Mouse (Mus musculus) olfactory bulb, adult 2 months (tissue): ENCODE measurements around the gene Nol10. TPM values are rescaled to one million over a fixed set of nuclear protein-coding genes. Genes with fewer than 3 reads are reported as not detected.
"Not testable (repeated sequence)": the region's sequence is repeated elsewhere in the genome, so short reads cannot be mapped to it uniquely, and the experiment has no call there.

Experiments
- H3K27ac ChIP-seq: fragments of 200-500 bp; 2 replicates; pipeline ENCODE4 v1.5.1; 2012; ENCODE audit warnings: low read depth, low read length; ENCODE audit not compliant: insufficient read depth
- H3K4me1 ChIP-seq: fragments of 200-500 bp; 2 replicates; pipeline ENCODE4 v1.6.1; 2012; ENCODE audit warnings: low read length; ENCODE audit not compliant: control insufficient read depth, insufficient read depth
- H3K4me3 ChIP-seq: fragments of 200-500 bp; 2 replicates; pipeline ENCODE4 v1.5.1; 2012; ENCODE audit warnings: mild to moderate bottlenecking, low read depth, low read length, moderate library complexity; ENCODE audit not compliant: insufficient read depth
- CTCF ChIP-seq: fragments of 200-500 bp; IDR thresholded peaks from 2 replicates; pipeline ENCODE4 v1.5.1; 2012; ENCODE audit warnings: low read depth, mild to moderate bottlenecking, low read length, moderate library complexity; ENCODE audit not compliant: insufficient read depth
- POLR2A ChIP-seq: fragments of 200-500 bp; IDR thresholded peaks from 2 replicates; pipeline ENCODE4 v1.6.1; 2012; ENCODE audit warnings: mild to moderate bottlenecking, low read depth, low read length, moderate library complexity; ENCODE audit not compliant: insufficient read depth
- WGBS: fragments of 180-500 bp; shearing (Covaris S2); methylation state at CpG from one replicate; pipeline ENCODE4 v1.1.7; 2018; 5-methylcytosine and 5-hydroxymethylcytosine counted together
- polyA plus RNA-seq: library from polyadenylated mRNA; stranded (reverse); fragments of >200 nt; gene quantifications from 2 replicates; pipeline ENCODE4 v1.2.4, GENCODE M21; 2012; ENCODE audit warnings: low replicate concordance; ENCODE audit not compliant: missing spikeins, insufficient read depth, insufficient read length

Nol10 gene
- polyA plus RNA-seq, 1 experiment, result not detected

GRCm38 (mm10) chr12:17441495-17441894, 93.2 kb downstream of the Nol10 start:
- no peak for TF ChIP-seq CTCF
- TF ChIP-seq POLR2A, result no peak
- Histone ChIP-seq H3K4me1 (peaks cover 6% of the 10 kb centered on the region; the same call in 1 of the 2 replicates), H3K27ac (no peak overlapping the region), H3K4me3 (no peak overlapping the region)
- 62% methylated on average over 9 of the region's 9 CpGs for WGBS

- Histone ChIP-seq H3K4me1 (peaks cover 6% of the 10 kb centered on the region; the same call in 1 of the 2 replicates), H3K4me3 (no peak overlapping the region), H3K27ac (no peak overlapping the region)
- WGBS, result 87% methylated on average over 11 of the region's 11 CpGs
- TF ChIP-seq CTCF (no peak), POLR2A (no peak)
Observed at GRCm38 (mm10) chr12:17444406-17444805, 96.1 kb downstream of the Nol10 start.

- TF ChIP-seq POLR2A (no peak), CTCF (no peak)
Observed at GRCm38 (mm10) chr12:17445251-17445650, 97.0 kb downstream of the Nol10 start.

GRCm38 (mm10) chr12:17448781-17449180, 100.5 kb downstream of the Nol10 start:
- Histone ChIP-seq H3K27ac (no peak overlapping the region), H3K4me3 (no peak overlapping the region), H3K4me1 (no peaks in the 10 kb centered on the region)
- WGBS, result 89% methylated on average over 3 of the region's 3 CpGs
- TF ChIP-seq POLR2A, result no peak
- TF ChIP-seq CTCF, result no peak

More at GRCm38 (mm10) chr12:17445251-17445650, 97.0 kb downstream of the Nol10 start:
- Histone ChIP-seq H3K27ac (no peak overlapping the region), H3K4me1 (peaks cover 4% of the 10 kb centered on the region; the same call in 1 of the 2 replicates), H3K4me3 (no peak overlapping the region)
- WGBS, result 94% methylated on average over 7 of the region's 7 CpGs

- TF ChIP-seq POLR2A, result no peak
- no peak for TF ChIP-seq CTCF
- no peak overlapping the region for H3K4me3 ChIP-seq
- WGBS, result 84% methylated on average over 4 of the region's 4 CpGs
- H3K27ac ChIP-seq, result no peak overlapping the region
- H3K4me1 ChIP-seq, result no peaks in the 10 kb centered on the region
Observed at GRCm38 (mm10) chr12:17449661-17450091, 101.4 kb downstream of the Nol10 start.

- 91% methylated on average over 4 of the region's 4 CpGs for WGBS
- Histone ChIP-seq H3K4me1 (no peaks in the 10 kb centered on the region), H3K4me3 (no peak overlapping the region), H3K27ac (no peak overlapping the region)
- TF ChIP-seq POLR2A, result no peak
- no peak for TF ChIP-seq CTCF
Observed at GRCm38 (mm10) chr12:17450503-17450902, 102.2 kb downstream of the Nol10 start.

GRCm38 (mm10) chr12:17450908-17451307, 102.7 kb downstream of the Nol10 start:
- no peaks in the 10 kb centered on the region for H3K4me1 ChIP-seq
- TF ChIP-seq CTCF (no peak), POLR2A (no peak)
- 68% methylated on average over 4 of the region's 4 CpGs for WGBS
- H3K27ac ChIP-seq, result no peak overlapping the region
- no peak overlapping the region for H3K4me3 ChIP-seq

GRCm38 (mm10) chr12:17452273-17452672, 104.0 kb downstream of the Nol10 start:
- TF ChIP-seq POLR2A (no peak), CTCF (no peak)
- 86% methylated on average over 1 of the region's 1 CpGs for WGBS
- no peaks in the 10 kb centered on the region for H3K4me1 ChIP-seq
- no peak overlapping the region for H3K4me3 ChIP-seq
- H3K27ac ChIP-seq, result no peak overlapping the region

- Histone ChIP-seq H3K4me1 (no peaks in the 10 kb centered on the region), H3K4me3 (no peak overlapping the region), H3K27ac (no peak overlapping the region)
- WGBS, result 74% methylated on average over 5 of the region's 5 CpGs
- no peak for TF ChIP-seq CTCF
- TF ChIP-seq POLR2A, result no peak
Observed at GRCm38 (mm10) chr12:17453918-17454317, 105.7 kb downstream of the Nol10 start.

- H3K4me3 ChIP-seq, result no peak overlapping the region
- H3K27ac ChIP-seq, result no peak overlapping the region
- H3K4me1 ChIP-seq, result no peaks in the 10 kb centered on the region
- TF ChIP-seq CTCF, result no peak
- no peak for TF ChIP-seq POLR2A
- 84% methylated on average over 5 of the region's 5 CpGs for WGBS
Observed at GRCm38 (mm10) chr12:17455096-17455495, 106.8 kb downstream of the Nol10 start.

- H3K4me3 ChIP-seq, H3K4me1 ChIP-seq, H3K27ac ChIP-seq: not testable (repeated sequence)
- 94% methylated on average over 4 of the region's 4 CpGs for WGBS
Observed at GRCm38 (mm10) chr12:17459223-17459622, 111.0 kb downstream of the Nol10 start.
